Mouse (Mus musculus) C2C12 (cell line): ENCODE data around the gene Irf8.

Experiments
- CEBPB ChIP-seq: IDR thresholded peaks from one replicate; pipeline ENCODE4 v1.6.1; 2011; ENCODE audit warnings: low read depth, mild to moderate bottlenecking, control low read depth, moderate library complexity
- CTCF ChIP-seq: IDR thresholded peaks from one replicate; pipeline ENCODE4 v1.5.1; 2011; ENCODE audit not compliant: control insufficient read depth, insufficient read depth, insufficient read length
- MAX ChIP-seq: IDR thresholded peaks from one replicate; pipeline ENCODE4 v1.6.1; 2011; ENCODE audit warnings: mild to moderate bottlenecking, control low read depth
- MYOD1 ChIP-seq: IDR thresholded peaks from one replicate; pipeline ENCODE4 v1.6.1; 2011; ENCODE audit warnings: low read depth; ENCODE audit not compliant: control insufficient read depth, insufficient read length
- MYOG ChIP-seq: IDR thresholded peaks from one replicate; pipeline ENCODE4 v1.6.1; 2011; ENCODE audit not compliant: control insufficient read depth, insufficient read length; ENCODE audit errors: extremely low read depth
- USF1 ChIP-seq: IDR thresholded peaks from one replicate; pipeline ENCODE4 v1.6.1; 2011; ENCODE audit warnings: low read depth, mild to moderate bottlenecking, control low read depth, moderate library complexity

DNA sequence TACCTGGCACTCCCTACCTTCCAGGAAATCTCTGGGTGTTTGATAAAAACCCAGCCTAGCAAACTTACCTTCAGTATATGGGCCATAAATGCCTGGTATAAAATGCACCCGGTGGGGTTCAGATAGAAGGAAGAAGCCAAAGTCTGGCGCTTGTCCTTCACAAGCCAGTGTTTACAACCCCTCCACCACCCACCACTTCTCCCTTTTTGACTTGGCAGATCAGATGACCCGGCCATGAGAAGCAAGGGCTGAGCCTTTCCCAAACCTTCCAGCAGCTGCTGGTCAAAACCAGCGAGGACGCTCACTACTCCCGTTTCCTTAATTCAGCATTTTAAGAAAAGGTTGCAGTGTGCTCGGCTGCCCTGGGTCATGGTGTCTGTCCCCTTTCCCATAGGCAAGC, 9.1 kb downstream of the Irf8 start:
- TF ChIP-seq MYOG = no peak
- no peak for TF ChIP-seq MAX
- TF ChIP-seq CTCF = no peak
- no peak for TF ChIP-seq USF1
- no peak for TF ChIP-seq MYOD1
- TF ChIP-seq CEBPB = no peak
